ENCODE assay signal across 9 mouse cellular contexts in genomic region chr6:42709291-42710211, GRCm38 (mm10). TPM values are rescaled to one million over a fixed set of nuclear protein-coding genes. Genes with fewer than 3 reads are reported as not detected.
DNase-seq lines count a peak whose midpoint lies in the region; ATAC-seq and TF ChIP-seq lines count a peak whose summit lies in the region.
"Had no signal": no experiment of that assay in that cellular context is flagged by ENCODE, and none has a peak within 500 bp of the region (broad histone marks: within the 10 kb centered on the region; RNA-seq: fewer than 3 reads in every experiment).

Tcaf1 (minus strand) TSS chr6:42710088.

- H3K4me1 ChIP-seq in embryonic facial prominence, embryonic 15.5 days: no peaks in the 10 kb centered on the region
- H3K4me1 ChIP-seq in limb, embryonic 11.5 days (ENCODE audit: control insufficient read depth, insufficient read depth, low read length): 0 out of 2 replicates have a peak, but pooled peaks cover 2% of the 10 kb centered on the region
- peaks cover 27% of the 10 kb centered on the region for H3K4me1 ChIP-seq in midbrain, embryonic 15.5 days
- H3K4me1 ChIP-seq in stomach, postnatal 0 days (replicated peaks; ENCODE audit: control insufficient read depth, insufficient read depth): no peaks in the 10 kb centered on the region

- H3K27me3 ChIP-seq in embryonic facial prominence, embryonic 15.5 days: no peaks in the 10 kb centered on the region
- H3K27me3 ChIP-seq in limb, embryonic 11.5 days (ENCODE audit: control insufficient read depth, insufficient read depth, low read length): no peaks in the 10 kb centered on the region
- H3K27me3 ChIP-seq in midbrain, embryonic 15.5 days (replicated peaks): no peaks in the 10 kb centered on the region
- H3K27me3 ChIP-seq in stomach, postnatal 0 days (ENCODE audit: control insufficient read depth, insufficient read depth, low read length): no peaks in the 10 kb centered on the region

- peak; percentile 98 for ATAC-seq in embryonic facial prominence, embryonic 15.5 days (ENCODE audit: insufficient number of reproducible peaks, low FRiP score, low TSS enrichment, low read depth)
- peak; percentile 99 for ATAC-seq in limb, embryonic 11.5 days (ENCODE audit: insufficient number of reproducible peaks, low FRiP score, low TSS enrichment, low read depth)
- ATAC-seq in midbrain, embryonic 15.5 days (replicated peaks): peak; percentile 100
- peak; percentile 98 for ATAC-seq in stomach, postnatal 0 days (ENCODE audit: low FRiP score, low TSS enrichment)

- WGBS in embryonic facial prominence, embryonic 15.5 days: 1% methylated on average over 28 of the region's 28 CpGs
- 2% methylated on average over 28 of the region's 28 CpGs for WGBS in limb, embryonic 11.5 days
- under 1% methylated on average over 26 of the region's 28 CpGs for WGBS in midbrain, embryonic 15.5 days
- WGBS in stomach, postnatal 0 days: 3% methylated on average over 28 of the region's 28 CpGs

- TF ChIP-seq EP300 in stomach, postnatal 0 days (optimal IDR thresholded peaks at IDR 0.05): no peak

- peak within 1 kb of the TSS; percentile 65 for H3K9ac ChIP-seq in embryonic facial prominence, embryonic 15.5 days
- H3K9ac ChIP-seq in limb, embryonic 11.5 days (ENCODE audit: low read length): peak within 1 kb of the TSS; percentile 85
- H3K9ac ChIP-seq in midbrain, embryonic 15.5 days: peak within 1 kb of the TSS; percentile 98
- peak within 1 kb of the TSS; percentile 80 for H3K9ac ChIP-seq in stomach, postnatal 0 days (ENCODE audit: low read length)

- 0 out of 2 replicates have a peak, but pooled peaks have one; percentile 1 for TF ChIP-seq CTCF in stomach, postnatal 0 days (IDR thresholded peaks at IDR 0.05; ENCODE audit: low read depth)

- peak within 1 kb of the TSS; percentile 73 for H3K4me2 ChIP-seq in embryonic facial prominence, embryonic 15.5 days (replicated peaks)
- peak within 1 kb of the TSS; percentile 76 for H3K4me2 ChIP-seq in limb, embryonic 11.5 days (ENCODE audit: low read depth, severe bottlenecking)
- peak within 1 kb of the TSS; percentile 53 for H3K4me2 ChIP-seq in midbrain, embryonic 15.5 days
- H3K4me2 ChIP-seq in stomach, postnatal 0 days (replicated peaks; ENCODE audit: low read depth): peak within 1 kb of the TSS; percentile 72

- no peaks in the 10 kb centered on the region for H3K36me3 ChIP-seq in embryonic facial prominence, embryonic 15.5 days
- no peaks in the 10 kb centered on the region for H3K36me3 ChIP-seq in limb, embryonic 11.5 days (ENCODE audit: control insufficient read depth, insufficient read depth, low read length)
- H3K36me3 ChIP-seq in midbrain, embryonic 15.5 days (replicated peaks): no peaks in the 10 kb centered on the region
- no peaks in the 10 kb centered on the region for H3K36me3 ChIP-seq in stomach, postnatal 0 days (ENCODE audit: control insufficient read depth, insufficient read depth, low read length)

- peak; percentile 99 for DNase-seq in brain, adult 2 months (ENCODE audit: low read depth, low spot score)
- peak; percentile 81 for DNase-seq in heart, adult 9 months (ENCODE audit: low spot score in 2 of 2)
- peak; percentile 63 for DNase-seq in kidney, adult 9 months
- DNase-seq in limb, embryonic 11.5 days (ENCODE audit: low spot score): peak; percentile 85
- DNase-seq in stomach, postnatal 0 days (ENCODE audit: low spot score): peak; percentile 73
- no peak for DNase-seq in thymus, postnatal 10 days (ENCODE audit: low spot score in 2 of 2)

- H3K9me3 ChIP-seq in embryonic facial prominence, embryonic 15.5 days (replicated peaks): no peaks in the 10 kb centered on the region
- H3K9me3 ChIP-seq in limb, embryonic 11.5 days (ENCODE audit: control insufficient read depth, low read length): no peaks in the 10 kb centered on the region
- no peaks in the 10 kb centered on the region for H3K9me3 ChIP-seq in midbrain, embryonic 15.5 days
- no peaks in the 10 kb centered on the region for H3K9me3 ChIP-seq in stomach, postnatal 0 days (ENCODE audit: control insufficient read depth, low read length)

- H3K4me3 ChIP-seq in embryonic facial prominence, embryonic 15.5 days (replicated peaks): peak within 1 kb of the TSS; percentile 72
- H3K4me3 ChIP-seq in limb, embryonic 11.5 days (ENCODE audit: low read depth, low read length): peak within 1 kb of the TSS; percentile 77
- peak within 1 kb of the TSS; percentile 92 for H3K4me3 ChIP-seq in midbrain, embryonic 15.5 days
- peak within 1 kb of the TSS; percentile 67 for H3K4me3 ChIP-seq in stomach, postnatal 0 days (ENCODE audit: low read depth, low read length)

- peak within 1 kb of the TSS; percentile 86 for H3K27ac ChIP-seq in embryonic facial prominence, embryonic 15.5 days (replicated peaks)
- H3K27ac ChIP-seq in limb, embryonic 11.5 days (replicated peaks; ENCODE audit: low read depth, low read length): peak within 1 kb of the TSS; percentile 56; the same call in 1 of the 2 replicates
- H3K27ac ChIP-seq in midbrain, embryonic 15.5 days: peak within 1 kb of the TSS; percentile 99
- H3K27ac ChIP-seq in stomach, postnatal 0 days (replicated peaks): peak within 1 kb of the TSS; percentile 82
- H3K27ac ChIP-seq: macrophage had no signal

RNA-seq across cellular contexts. Expression of gene Tcaf1, which starts in this region (rescaled TPM):
- polyA plus RNA-seq in embryonic facial prominence, embryonic 15.5 days (2015; fragmentation: Nextera tagmentation; extraction: Ambion mirVana): 65.8 and 71.6 TPM in 2 replicates
- 87.0 and 89.6 TPM in 2 replicates for polyA plus RNA-seq in limb, embryonic 11.5 days (2014; fragmentation: Nextera tagmentation; extraction: Ambion mirVana)
- 237 and 249 TPM in 2 replicates for polyA plus RNA-seq in midbrain, embryonic 15.5 days (2015; fragmentation: Nextera tagmentation; extraction: Ambion mirVana)
- polyA plus RNA-seq in stomach, postnatal 0 days (2015; fragmentation: Nextera tagmentation; extraction: Ambion mirVana): 32.9 and 35.6 TPM in 2 replicates

Comparison
In these comparisons a context has a peak if more than half of its experiments do, and no peak if none do; other contexts are left out.
1. DNase-seq: peak in brain, adult 2 months (single experiment), heart, adult 9 months (2 of 2), kidney, adult 9 months (single experiment), limb, embryonic 11.5 days (single experiment) and stomach, postnatal 0 days (single experiment); none in thymus, postnatal 10 days (0 of 2).
2. Peak in every context shown above with its lines, with median percentiles within 50 percentile points of each other: ATAC-seq, H3K27ac ChIP-seq, H3K4me2 ChIP-seq, H3K4me3 ChIP-seq and H3K9ac ChIP-seq.